Mouse (Mus musculus) erythroblast, embryonic 14.5 days (primary cell): ENCODE results near the gene Nppa.

Source experiments
- GATA1 ChIP-seq: IDR thresholded peaks from 2 replicates; pipeline ENCODE4 v1.6.1; 2012; ENCODE audit warnings: low read length, inconsistent platforms, mixed read lengths
- TAL1 ChIP-seq: IDR thresholded peaks from 3 replicates; pipeline ENCODE4 v1.6.1; 2012; ENCODE audit warnings: low read length, inconsistent platforms, mixed read lengths

DNA sequence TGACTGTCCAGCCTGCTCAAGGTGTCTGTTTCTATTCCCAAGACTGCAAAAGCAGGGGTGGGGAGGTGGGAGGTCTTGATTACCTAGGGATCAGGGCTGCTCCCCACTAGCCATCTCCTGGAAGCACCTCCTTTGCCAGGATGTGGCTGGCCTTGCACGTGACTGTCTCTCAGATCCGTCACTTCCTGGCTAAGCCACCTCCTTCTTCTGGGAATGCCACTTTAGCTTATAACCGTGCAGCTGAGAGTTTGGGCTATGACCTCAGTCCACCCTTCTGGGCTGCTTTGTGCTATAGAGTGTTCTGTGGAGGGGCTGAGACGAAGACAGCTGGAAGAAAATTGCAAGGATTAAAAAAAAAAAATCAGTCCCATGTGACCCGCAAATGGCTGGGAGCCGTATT lies 37.7 kb upstream of the Nppa start:
- no peak for TF ChIP-seq TAL1
- TF ChIP-seq GATA1, result no peak
